Mouse (Mus musculus) B cell, adult 2 months (primary cell): ENCODE measurements around the gene Casp4.

Experiments used
- DNase-seq, 2 experiments: peaks; one replicate each; pipeline ENCODE4 v3.0.0; 2022

Gene Casp4

DNA sequence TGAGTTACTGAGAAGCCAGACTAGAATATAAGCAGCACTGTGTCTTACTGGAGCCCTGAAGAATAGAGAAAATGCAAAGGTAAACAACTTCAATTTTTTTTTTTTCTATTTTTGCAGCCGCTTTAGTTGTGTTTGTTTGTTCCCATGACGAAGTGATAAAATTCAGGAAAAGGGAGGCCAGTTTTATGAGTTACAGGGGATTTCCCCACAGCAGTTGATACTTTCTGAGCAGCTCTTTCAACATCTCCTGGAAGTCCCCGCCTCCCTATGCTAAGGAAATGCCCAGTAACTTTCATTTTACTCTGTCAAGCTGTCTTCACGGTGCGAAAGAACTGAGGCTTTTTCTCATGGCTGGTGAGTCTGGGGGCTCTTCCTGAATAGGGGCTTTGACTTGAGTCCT is at the start of gene Casp4:
Gene Casp4, plus strand, starts transcription at position 268 of the 400 bp plus-strand sequence.
- DNase-seq: peak; percentile 32 to 39

DNA sequence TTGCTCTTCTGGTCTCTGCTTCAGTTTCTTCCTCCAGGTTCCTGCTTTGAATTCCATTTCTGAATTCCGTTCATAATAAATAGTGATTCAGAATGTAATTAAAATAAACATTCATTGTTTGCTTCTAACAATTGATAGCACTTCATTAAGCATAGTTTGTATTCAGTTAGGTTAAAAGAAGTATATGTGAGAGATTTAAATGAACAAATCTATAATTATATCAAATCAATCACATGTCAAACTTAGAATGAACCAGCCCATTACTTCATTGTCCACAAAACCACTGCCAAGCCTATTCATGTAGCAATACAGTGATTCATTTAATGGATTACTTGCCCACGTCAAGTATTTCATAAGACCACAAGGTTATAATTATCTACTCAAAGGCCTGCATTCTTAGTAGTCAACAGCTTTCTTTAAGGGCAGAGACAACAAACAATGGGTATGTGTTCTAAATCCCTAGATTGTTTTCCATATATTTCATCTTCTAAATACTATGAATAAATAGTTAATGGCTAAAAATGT is 44.6 kb upstream of the Casp4 start:
- no peak for DNase-seq

DNA sequence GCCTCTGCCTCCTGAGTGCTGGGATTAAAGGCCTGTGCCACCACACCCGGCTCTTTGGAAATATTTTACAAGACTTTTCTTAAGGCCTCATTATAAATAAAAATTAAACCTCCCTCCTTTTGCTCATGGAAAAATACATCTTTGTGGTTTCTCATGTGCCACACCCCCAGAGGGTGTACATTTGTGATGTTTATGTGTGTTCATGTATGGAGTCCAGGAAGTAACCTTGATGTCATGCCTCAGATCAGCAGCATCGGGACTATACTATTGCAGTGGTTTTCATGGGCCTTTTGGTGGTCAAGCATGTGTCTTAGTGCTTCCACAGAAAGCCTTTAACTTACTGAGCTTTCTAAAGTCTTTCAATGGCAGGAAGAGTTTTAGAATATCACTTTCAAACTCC is 38.4 kb upstream of the Casp4 start:
- DNase-seq: no peak

DNA sequence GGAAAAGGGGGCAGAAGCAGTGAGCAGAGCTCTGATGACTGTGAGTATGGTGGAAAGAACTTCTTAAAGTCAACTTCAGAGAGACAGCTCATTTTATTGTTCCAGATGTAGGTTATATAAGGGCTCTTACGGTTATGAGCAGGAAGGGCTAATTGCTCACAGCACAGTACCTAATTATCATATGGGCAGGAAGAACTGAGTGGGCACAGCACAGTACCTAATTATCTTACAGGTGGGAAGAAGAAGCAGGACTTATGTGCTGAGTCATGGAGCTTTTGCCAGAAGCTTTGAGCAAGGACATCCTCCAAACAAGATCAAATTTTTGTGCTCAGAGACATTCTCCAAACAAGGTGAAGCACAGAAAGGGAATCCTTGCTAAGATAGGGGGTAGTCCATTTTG is 37.7 kb upstream of the Casp4 start:
- DNase-seq: no peak

DNA sequence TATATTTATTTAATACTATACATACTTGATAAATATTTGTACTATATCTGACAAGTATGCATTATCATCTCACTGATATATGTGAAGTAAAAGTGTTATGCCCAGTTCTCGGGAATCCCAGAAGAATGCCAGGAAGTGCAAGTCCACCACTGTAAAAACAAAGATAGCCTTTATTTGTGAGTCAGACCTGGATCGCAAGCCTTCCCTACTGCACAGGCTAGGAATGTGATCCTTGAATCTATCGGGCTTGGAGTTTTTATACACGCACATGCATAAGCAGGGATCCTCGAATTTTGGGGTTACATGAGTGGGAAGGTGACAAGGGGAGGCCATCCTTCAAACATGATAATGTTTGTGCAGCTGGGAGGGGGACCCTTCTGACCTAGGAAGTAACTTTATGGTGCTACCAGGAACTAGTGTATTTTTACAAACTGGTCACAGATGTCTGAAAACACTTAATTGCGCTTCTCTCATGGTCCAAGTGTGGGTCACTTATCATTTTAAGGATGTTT is 37.2 kb upstream of the Casp4 start:
- DNase-seq: no peak

DNA sequence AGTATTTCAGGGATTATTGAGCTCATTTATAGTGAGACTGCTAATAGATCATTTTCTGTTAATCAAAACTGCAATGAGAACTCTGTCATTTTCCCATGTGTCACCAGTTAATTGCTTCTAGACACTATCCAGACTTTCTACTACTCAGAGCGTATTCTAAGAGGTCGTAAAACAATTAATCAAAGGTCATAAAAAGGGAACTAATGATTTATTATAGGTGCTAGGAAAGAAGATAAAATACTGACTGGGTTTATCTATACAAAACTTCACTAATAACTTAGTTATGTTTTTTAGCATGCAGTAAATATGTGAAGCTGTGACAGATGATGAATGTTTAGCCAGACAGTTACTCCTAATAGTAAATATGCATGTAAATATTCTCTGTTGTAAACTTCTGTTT is 22.6 kb upstream of the Casp4 start:
- DNase-seq: no peak

DNA sequence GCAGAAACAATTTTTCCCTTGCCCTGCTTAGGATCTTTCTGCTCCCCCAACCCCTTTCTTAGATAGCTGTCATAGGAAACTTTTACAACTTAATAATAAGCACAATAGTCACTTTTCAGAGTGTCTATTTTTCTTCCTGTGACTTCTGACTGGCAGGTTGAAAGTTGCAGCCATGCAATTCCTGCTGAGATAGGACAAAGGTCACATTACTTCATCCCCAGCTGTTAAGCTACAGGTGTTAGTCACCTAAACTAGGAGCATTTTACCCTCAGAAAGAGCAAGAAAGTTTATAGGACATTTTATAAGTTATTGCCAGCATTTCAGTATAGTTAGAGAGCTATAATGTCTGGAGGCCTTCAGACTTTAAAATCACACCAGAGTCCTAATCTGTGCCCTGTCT is 22.0 kb upstream of the Casp4 start:
- no peak for DNase-seq

DNA sequence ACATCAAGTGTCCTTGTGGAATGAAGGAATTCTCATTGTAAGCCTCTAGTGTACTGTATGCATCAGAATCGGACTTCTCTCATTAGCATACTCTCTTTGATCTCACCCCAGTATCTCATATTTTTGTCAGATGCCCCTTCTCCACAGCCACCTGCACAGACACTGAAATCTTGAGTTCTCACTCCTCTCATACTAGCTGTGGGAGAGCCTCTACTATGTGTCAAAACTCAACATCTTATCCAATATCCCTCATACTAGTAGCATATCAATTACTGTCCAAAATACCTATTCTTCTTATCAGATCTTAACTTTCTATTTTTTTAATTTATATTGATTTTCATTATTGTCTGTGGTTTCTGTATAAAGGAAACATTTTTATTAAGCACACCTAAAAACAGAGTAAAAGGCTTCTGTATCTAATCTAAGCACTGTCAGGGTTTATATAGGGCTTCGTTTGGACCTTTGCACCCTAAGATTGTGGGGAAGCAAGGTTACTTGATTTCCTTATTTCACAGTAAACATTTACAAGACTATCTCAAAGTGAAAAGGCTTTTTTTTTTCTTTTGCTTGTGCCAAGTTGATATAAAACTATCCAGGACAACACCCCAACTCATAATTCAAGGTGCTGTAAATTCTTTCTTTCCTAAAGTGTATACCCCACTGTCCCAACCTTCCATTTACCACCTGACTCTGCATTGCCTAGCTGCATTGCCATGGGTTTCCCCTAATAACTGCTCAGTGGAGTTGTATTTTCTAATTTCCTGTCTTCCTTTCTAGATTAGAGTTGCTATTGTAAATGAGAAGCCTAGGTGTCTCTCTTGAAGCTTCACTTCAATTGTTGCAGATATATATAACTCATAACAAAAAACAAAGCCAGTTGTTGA is 12.0 kb upstream of the Casp4 start:
- DNase-seq: no peak

DNA sequence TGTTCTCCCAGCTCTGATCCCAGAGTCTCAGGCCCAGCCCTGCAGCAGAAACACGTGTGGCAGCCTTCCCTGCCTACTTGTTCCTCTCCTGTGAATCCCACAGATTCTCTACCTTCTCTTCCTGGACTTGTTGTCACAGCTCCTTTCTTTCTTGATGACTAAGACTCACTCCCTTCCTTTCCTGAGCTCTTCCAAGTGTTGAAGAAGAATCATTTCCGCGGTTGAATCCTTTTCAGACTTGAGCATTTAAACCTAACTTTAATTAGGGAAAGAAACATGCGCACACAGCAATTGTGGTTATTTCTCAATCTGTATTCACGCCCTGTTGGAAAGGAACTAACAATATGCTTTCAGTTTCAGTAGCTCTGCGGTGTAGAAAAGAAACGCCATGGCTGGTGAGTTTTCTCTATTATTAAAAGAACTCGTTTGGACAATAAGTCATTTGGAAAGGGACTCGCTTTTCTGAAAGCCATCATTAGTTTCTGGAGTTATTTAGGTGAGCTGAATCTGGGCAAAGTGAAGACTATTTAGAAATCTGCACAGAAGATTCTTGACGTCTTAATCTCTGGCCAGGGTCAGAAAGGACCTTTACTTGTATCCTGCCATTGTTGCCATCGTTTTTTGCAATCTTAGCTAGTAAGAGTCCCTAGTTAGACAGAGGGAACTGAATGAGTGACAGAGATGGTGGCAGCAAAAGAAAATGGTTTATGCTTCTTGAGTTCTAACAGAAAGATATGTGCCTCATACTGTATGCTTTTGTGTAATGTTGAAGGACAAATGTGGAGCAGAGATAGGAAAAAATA is 10.1 kb upstream of the Casp4 start, which contains the start of gene Casp1:
Gene Casp1, plus strand, starts transcription at position 189 of the 803 bp plus-strand sequence.
- DNase-seq: peak; percentile 28 to 37

DNA sequence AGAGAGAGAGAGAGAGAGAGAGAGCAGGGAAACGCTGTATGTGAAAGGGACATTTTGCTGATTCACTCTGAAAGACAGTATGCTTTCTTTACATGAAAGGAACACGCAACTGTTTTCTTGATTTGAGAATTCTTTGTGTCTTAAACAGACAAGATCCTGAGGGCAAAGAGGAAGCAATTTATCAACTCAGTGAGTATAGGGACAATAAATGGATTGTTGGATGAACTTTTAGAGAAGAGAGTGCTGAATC is 9.6 kb upstream of the Casp4 start:
- DNase-seq: no peak

DNA sequence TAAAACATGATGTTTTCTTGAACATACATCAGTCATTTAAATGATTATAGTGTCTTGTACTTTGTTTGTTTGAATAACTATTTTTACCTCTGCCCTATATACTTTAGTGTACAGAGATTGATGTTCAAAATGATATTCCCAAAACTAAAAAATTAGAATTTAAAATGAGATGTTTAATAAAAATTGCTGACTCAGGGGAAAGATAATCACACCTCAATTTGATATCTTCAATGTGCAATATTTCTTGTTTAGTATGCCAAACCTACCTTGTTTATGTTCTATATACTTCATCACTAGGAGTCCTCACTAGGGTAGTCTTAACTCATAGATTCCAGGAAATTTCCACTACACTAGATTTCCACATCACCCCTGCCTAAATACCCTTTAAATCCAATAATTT is 1.5 kb downstream of the Casp4 start:
- no peak for DNase-seq

DNA sequence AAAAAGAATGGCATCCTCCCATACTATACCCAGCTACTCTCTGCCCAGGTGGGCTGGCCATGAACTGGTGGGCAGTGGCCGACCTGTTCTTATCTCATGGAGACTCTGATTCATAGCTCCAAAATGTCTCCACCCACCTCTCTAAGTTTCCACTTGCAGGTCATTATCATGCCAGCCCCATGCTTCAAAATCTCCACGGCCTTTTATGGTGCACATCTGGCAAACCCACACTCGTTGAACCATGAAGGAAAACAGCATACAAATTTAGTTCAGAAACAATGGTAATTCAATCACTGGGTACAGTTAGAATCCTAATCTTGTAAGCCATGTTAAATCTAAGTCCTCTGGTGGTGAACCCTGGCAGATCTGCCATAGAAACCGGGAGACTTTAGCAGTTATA is 2.8 kb downstream of the Casp4 start:
- DNase-seq: no peak

DNA sequence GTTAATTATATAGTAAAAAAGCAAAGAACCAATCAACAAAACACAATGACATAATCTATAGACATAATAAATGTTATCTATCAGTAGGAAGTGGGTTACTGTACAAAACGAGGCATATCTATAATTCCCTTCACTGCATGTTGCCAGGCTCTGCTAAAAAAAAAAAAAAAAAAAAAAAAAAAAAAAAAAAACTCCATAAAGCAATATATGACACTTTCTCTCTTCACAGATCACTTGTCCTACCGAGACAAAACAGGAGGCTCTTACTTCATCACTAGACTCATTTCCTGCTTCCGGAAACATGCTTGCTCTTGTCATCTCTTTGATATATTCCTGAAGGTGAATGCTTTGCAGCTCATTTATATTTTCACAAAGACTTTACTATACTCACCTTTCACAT is 19.6 kb downstream of the Casp4 start:
- no peak for DNase-seq

DNA sequence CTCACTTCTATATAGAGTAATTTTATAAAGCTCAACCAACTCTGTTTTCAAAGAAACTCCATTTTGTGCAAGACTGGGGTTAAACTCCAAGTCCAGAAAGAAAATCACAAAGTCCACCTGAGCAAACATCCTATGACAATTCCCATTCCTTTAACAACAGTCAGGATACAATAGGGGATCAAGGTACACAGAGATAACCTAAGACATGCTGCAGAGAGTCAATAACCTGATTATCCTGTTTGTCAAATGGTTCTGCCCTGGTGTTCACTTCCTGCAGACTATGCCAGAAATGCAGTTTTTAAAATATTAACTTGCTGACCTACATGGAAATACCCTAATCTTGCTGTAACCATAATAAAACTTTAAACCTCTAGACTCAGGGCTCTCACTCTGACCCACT is 23.8 kb downstream of the Casp4 start:
- DNase-seq: no peak

DNA sequence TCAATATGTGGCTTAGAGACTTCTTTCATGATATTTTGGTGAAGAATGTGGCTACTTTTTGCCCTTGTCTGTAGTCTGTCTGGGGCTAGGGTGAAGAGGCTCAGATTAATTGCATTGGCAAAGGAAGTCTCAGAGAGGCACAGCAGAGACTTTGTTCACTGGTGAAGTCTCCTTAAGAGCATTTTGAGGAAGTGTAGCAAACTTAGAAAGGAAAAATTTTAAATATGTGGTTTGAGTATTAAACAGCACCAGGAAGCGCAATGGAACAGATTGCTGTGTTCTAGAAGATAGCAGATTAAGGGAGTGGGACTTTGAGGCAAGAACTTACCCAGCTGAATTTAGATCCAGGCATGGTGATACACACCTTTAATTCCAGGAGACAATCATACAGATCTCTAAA is 24.8 kb downstream of the Casp4 start:
- no peak for DNase-seq

DNA sequence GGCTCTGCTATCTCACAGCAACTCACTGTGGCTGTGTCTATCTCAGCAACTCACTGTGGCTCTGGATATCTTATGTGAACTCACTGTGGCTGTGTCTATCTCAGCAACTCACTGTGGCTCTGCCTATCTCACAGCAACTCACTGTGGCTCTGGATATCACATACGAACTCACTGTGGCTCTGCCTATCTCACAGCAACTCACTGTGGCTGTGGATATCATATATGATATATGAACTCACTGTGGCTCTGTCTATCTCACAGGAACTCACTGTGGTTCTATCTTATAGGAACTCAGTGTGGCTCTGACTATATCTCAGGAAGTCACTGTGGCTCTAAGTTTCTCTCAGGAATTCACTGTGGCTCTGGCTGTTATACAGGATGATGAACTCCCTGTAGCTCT is 34.5 kb downstream of the Casp4 start:
- no peak for DNase-seq

DNA sequence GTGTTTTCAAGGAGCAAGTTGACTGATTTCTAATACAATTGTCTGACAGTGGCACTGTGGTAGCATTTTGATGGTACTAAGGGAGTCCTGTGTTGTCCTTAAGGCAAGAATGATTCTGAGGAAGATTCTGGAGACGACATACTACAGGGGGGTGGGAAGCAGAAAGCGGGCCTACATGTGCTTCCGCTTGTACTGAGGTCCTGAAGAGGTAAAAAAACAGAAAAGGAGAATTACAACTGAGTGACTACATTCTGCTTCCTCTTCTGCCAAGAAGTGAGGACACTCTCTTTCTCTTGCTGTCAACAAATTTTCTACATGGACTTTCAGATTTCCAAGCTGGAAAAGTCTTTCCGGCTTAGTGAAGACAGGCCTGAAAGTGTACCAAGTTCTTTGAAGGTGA is 35.5 kb downstream of the Casp4 start:
- DNase-seq: no peak

DNA sequence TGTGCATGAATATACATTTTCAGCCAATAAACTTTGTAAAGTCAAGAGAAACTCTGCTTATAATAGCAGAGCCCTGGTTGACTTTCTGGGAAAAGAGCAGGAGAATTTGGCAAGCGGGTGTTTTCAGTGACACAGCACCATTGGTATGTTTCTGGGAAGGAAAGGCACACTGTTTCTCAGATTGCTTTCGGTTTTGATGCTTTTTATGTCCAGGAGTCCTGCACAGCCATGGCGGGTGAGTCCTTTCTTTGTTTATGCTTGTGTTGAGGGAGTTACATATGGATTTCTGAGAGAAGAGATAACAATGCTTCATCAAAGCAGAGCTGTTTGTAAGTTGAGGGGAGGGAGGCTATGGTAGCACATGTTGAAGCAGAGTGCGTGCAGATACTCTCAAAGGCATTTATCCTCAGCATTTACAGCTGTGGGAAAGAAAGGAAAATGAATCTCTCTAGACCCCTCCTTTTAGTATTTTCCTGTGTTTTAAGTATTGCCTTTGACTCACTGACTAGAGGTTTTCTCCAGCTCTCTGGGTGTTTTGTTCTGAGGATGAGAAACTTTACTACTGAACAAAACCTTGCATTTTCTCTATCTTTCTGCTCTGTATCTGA is 36.8 kb downstream of the Casp4 start, which contains the start of gene Casp12:
Gene Casp12, plus strand, starts transcription at position 140 of the 608 bp plus-strand sequence.
- DNase-seq: no peak

DNA sequence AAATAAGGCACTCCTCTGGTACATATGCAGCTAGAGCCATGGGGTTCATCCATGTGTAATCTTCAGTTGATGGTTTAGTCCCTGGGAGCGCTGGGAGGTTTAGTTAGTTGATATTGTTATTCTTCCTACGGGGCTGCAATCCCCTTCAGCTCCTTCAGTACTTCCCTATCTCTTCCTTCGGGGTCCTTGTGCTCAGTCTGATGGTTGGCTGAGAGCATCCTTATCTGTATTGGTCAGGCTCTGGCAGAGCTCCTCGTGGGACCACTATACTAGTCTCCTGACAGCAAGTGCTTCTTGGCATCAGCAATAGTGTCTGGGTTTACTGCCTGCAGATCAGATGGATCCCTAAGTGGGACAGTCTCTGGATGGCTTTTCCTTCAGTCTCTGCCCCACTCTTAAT is 38.8 kb downstream of the Casp4 start:
- no peak for DNase-seq

DNA sequence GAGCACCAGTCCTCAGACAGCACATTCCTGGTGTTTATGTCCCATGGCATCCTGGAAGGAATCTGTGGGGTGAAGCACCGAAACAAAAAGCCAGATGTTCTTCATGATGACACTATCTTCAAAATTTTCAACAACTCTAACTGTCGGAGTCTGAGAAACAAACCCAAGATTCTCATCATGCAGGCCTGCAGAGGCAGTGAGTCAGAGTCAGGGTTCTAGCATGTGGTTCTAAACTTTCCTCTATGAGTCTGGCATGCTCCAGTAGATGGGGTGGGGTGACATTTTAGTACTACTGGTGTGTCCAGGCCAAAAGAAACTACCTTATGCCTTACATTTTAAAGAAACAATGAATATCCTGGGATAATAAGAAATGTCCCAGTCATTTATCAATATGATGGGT is 45.0 kb downstream of the Casp4 start:
- no peak for DNase-seq

DNA sequence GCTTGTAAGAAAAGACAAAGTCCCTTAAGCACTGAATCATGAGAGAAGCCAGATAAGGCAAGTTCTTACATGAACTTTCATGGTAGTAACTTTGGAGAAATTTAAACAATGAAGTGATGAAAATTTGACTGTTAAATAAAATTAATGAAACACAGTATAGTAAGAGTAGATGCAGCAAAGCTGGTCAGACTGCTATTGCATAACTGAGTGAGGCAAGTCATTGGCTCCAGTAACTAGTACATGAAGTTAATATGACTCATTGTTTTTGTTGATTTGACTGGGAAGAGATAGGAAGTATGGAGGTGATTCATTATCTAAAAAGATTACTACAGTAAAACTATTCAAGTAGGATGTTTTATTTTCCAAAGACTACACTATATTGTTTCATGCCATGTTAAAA is 48.2 kb downstream of the Casp4 start:
- no peak for DNase-seq
